Mouse (Mus musculus) embryonic fibroblast, embryonic 13.5 days (primary cell): ENCODE data around the gene Cdc14a. TPM values are rescaled to one million over a fixed set of nuclear protein-coding genes. Genes with fewer than 3 reads are reported as not detected.

ENCODE experiments used
- H3K27ac ChIP-seq: 2 replicates; pipeline ENCODE4 v1.5.1; 2012; ENCODE audit warnings: low read length, control low read depth, inconsistent platforms; ENCODE audit not compliant: insufficient read depth
- H3K4me1 ChIP-seq: 2 replicates; pipeline ENCODE4 v1.6.1; 2011; ENCODE audit warnings: low read length; ENCODE audit not compliant: control insufficient read depth, insufficient read depth
- H3K4me3 ChIP-seq: 2 replicates; pipeline ENCODE4 v1.5.1; 2011; ENCODE audit warnings: mild to moderate bottlenecking, control low read depth, low read length; ENCODE audit not compliant: insufficient read depth
- CTCF ChIP-seq: IDR thresholded peaks from 2 replicates; pipeline ENCODE4 v1.5.1; 2011; ENCODE audit warnings: mild to moderate bottlenecking, control low read depth, low read length, moderate library complexity, borderline replicate concordance; ENCODE audit not compliant: insufficient read depth
- POLR2A ChIP-seq: IDR thresholded peaks from 2 replicates; pipeline ENCODE4 v1.6.1; 2011; ENCODE audit warnings: low read depth, mild to moderate bottlenecking, control low read depth, low read length, moderate library complexity
- polyA plus RNA-seq: library from polyadenylated mRNA; stranded (reverse); fragments of >200 nt; gene quantifications from 2 replicates; pipeline ENCODE4 v1.2.4, GENCODE M21; 2011; ENCODE audit warnings: low read depth; ENCODE audit not compliant: missing spikeins, insufficient read length

Cdc14a gene
- polyA plus RNA-seq, 1 experiment: 2.6 TPM

DNA sequence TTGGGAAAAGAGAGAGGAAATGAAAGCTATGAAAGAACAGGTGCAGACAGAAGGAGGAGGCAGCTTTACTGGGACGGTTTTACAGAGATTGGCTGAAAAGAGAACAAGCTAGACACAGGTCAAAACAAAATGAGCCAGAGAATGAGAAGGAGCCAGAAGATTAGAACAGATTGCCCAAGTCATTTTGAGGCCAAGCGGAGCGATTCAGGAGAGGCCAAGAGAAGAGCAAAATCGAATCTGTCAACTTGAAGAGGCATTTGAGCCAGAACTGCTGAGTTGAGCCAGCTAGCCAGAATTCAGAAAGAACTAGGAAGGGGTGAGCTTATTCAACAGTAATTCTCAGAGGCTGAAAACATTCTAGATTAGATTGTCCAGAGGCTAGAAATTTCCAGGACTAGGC is 88.8 kb downstream of the Cdc14a start:
- no peak overlapping the region for H3K27ac ChIP-seq
- no peak for TF ChIP-seq CTCF
- no peak for TF ChIP-seq POLR2A
- H3K4me1 ChIP-seq: no peaks in the 10 kb centered on the region
- no peak overlapping the region for H3K4me3 ChIP-seq

DNA sequence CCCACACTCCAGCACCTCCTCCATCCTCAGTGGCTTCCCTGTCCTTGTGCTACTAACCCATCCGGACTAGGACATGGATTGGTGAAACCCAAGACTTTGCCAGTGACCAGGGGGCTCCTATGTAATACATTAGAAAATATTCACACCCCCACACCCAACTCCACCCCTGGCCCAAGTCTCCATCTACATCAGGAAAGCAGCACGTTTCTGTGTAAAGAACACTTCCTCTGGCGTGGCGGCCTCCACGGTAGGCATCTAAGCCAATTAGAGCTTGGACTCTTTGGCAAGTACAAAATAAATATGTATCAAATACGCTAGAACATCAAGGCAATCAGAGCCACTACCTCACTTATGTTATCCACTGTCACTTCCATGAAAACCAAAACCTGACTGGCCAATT is 90.1 kb downstream of the Cdc14a start:
- no peak overlapping the region for H3K4me3 ChIP-seq
- no peak for TF ChIP-seq POLR2A
- no peak for TF ChIP-seq CTCF
- no peaks in the 10 kb centered on the region for H3K4me1 ChIP-seq
- H3K27ac ChIP-seq: no peak overlapping the region

- TF ChIP-seq CTCF (peak; percentile 62; the same call in 1 of the 2 replicates), POLR2A (no peak)
- Histone ChIP-seq H3K4me1 (no peaks in the 10 kb centered on the region), H3K4me3 (no peak overlapping the region), H3K27ac (no peak overlapping the region)
Observed at GRCm38 (mm10) chr3:116333229-116333628, 90.6 kb downstream of the Cdc14a start.

- Histone ChIP-seq H3K4me3 (no peak overlapping the region), H3K4me1 (no peaks in the 10 kb centered on the region), H3K27ac (no peak overlapping the region)
- no peak for TF ChIP-seq POLR2A
- TF ChIP-seq CTCF: peak; percentile 59; the same call in 1 of the 2 replicates
Observed at GRCm38 (mm10) chr3:116331811-116332464, 91.9 kb downstream of the Cdc14a start.

- TF ChIP-seq POLR2A: no peak
- no peak for TF ChIP-seq CTCF
- no peak overlapping the region for H3K27ac ChIP-seq
Observed at GRCm38 (mm10) chr3:116329976-116330375, 93.9 kb downstream of the Cdc14a start.

GRCm38 (mm10) chr3:116329023-116329762 is 94.6 kb downstream of the Cdc14a start:
- no peaks in the 10 kb centered on the region for H3K4me1 ChIP-seq
- TF ChIP-seq CTCF (no peak), POLR2A (no peak)
- H3K27ac ChIP-seq: no peak overlapping the region
- no peak overlapping the region for H3K4me3 ChIP-seq

More at GRCm38 (mm10) chr3:116329976-116330375, 93.9 kb downstream of the Cdc14a start:
- Histone ChIP-seq H3K4me1 (no peaks in the 10 kb centered on the region), H3K4me3 (no peak overlapping the region)

- H3K27ac ChIP-seq: no peak overlapping the region
- no peaks in the 10 kb centered on the region for H3K4me1 ChIP-seq
- TF ChIP-seq POLR2A (no peak), CTCF (no peak)
- no peak overlapping the region for H3K4me3 ChIP-seq
Observed at GRCm38 (mm10) chr3:116327616-116328004, 96.2 kb downstream of the Cdc14a start.

GRCm38 (mm10) chr3:116327001-116327615 is 96.7 kb downstream of the Cdc14a start:
- peak; percentile 99 for TF ChIP-seq CTCF
- no peak for TF ChIP-seq POLR2A
- H3K27ac ChIP-seq: no peak overlapping the region
- H3K4me3 ChIP-seq: no peak overlapping the region
- no peaks in the 10 kb centered on the region for H3K4me1 ChIP-seq

DNA sequence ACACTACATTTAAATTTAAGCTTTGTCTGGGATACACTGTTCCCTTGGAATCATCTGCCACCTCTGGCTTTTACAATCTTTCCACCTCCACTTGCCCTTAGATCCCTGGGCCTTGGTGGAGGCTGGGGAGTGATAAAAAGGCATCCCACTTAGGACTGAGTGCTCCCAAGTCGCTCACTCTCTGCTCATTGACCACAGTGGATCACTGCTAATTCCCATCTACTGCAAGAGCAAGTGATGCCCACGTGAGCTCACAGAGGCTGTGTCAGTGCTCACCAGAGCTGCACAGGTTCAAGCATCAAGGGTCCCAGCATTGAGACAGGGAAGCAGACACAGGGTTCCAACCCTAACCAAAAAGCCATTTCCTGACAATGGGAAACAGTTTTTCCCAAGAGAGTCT is 98.3 kb downstream of the Cdc14a start:
- Histone ChIP-seq H3K27ac (no peak overlapping the region), H3K4me1 (no peaks in the 10 kb centered on the region), H3K4me3 (no peak overlapping the region)
- TF ChIP-seq CTCF (no peak), POLR2A (no peak)

- no peak overlapping the region for H3K27ac ChIP-seq
- no peak overlapping the region for H3K4me3 ChIP-seq
- TF ChIP-seq POLR2A (no peak), CTCF (no peak)
- H3K4me1 ChIP-seq: no peaks in the 10 kb centered on the region
Observed at GRCm38 (mm10) chr3:116319696-116320095, 104.1 kb downstream of the Cdc14a start.
